Mouse (Mus musculus): ENCODE results near the gene Fam170b.

The Fam170b gene

GRCm38 (mm10) chr14:32827994-32828650 lies 5.6 kb upstream of the Fam170b start:
- no peak for DNase-seq

GRCm38 (mm10) chr14:32835181-32835580 lies 1.4 kb downstream of the Fam170b start:
- DNase-seq: no peak

- DNase-seq: no peak
Measured at GRCm38 (mm10) chr14:32835596-32835995, 1.8 kb downstream of the Fam170b start.

- no peak for DNase-seq
Measured at GRCm38 (mm10) chr14:32836191-32836590, 2.4 kb downstream of the Fam170b start.

- DNase-seq: no peak
Measured at GRCm38 (mm10) chr14:32842052-32842451, 8.3 kb downstream of the Fam170b start.

GRCm38 (mm10) chr14:32854059-32854458 lies 20.3 kb downstream of the Fam170b start:
- no peak for DNase-seq

GRCm38 (mm10) chr14:32856246-32856645 lies 22.5 kb downstream of the Fam170b start:
- DNase-seq: no peak

GRCm38 (mm10) chr14:32856681-32857328 lies 23.0 kb downstream of the Fam170b start, which contains the start of gene Vstm4:
Gene Vstm4 (plus strand): TSS chr14:32856756.
- DNase-seq: no peak

- no peak for DNase-seq
Measured at GRCm38 (mm10) chr14:32858361-32858760, 24.6 kb downstream of the Fam170b start.

GRCm38 (mm10) chr14:32858941-32859510 lies 25.3 kb downstream of the Fam170b start:
- no peak for DNase-seq

GRCm38 (mm10) chr14:32859831-32860569 lies 26.2 kb downstream of the Fam170b start:
- no peak for DNase-seq

GRCm38 (mm10) chr14:32861149-32861581 lies 27.4 kb downstream of the Fam170b start:
- DNase-seq: no peak

GRCm38 (mm10) chr14:32861656-32862055 lies 27.9 kb downstream of the Fam170b start:
- DNase-seq: no peak

- no peak for DNase-seq
Measured at GRCm38 (mm10) chr14:32865331-32865730, 31.6 kb downstream of the Fam170b start.

- no peak for DNase-seq
Measured at GRCm38 (mm10) chr14:32871963-32872362, 38.2 kb downstream of the Fam170b start.

- DNase-seq: no peak
Measured at GRCm38 (mm10) chr14:32877549-32877948, 43.8 kb downstream of the Fam170b start.

- no peak for DNase-seq
Measured at GRCm38 (mm10) chr14:32880332-32880731, 46.6 kb downstream of the Fam170b start.

- no peak for DNase-seq
Measured at GRCm38 (mm10) chr14:32881693-32882092, 47.9 kb downstream of the Fam170b start.

Measured in thymus, postnatal 36 days (tissue).